Comparison of ENCODE assay signal across 16 mouse cellular contexts in genomic region chr6:115043657-115044500, GRCm38 (mm10). TPM values are rescaled to one million over a fixed set of nuclear protein-coding genes. Genes with fewer than 3 reads are reported as not detected.
DNase-seq lines count a peak whose midpoint lies in the region; ATAC-seq and TF ChIP-seq lines count a peak whose summit lies in the region.
"Had no signal": no experiment of that assay in that cellular context is flagged by ENCODE, and none has a peak within 500 bp of the region (broad histone marks: within the 10 kb centered on the region; RNA-seq: fewer than 3 reads in every experiment).

No protein-coding gene starts in this region.

- TF ChIP-seq CTCF in layer of hippocampus, adult 2 months (conservative IDR thresholded peaks at IDR 0.05), result no peak
- no peak for TF ChIP-seq CTCF in olfactory bulb, adult 2 months (IDR thresholded peaks at IDR 0.05; ENCODE audit: insufficient read depth, low read depth, low read length)

- 56% methylated on average over 14 of the region's 14 CpGs for whole genome bisulfite sequencing in neural tube, embryonic 13.5 days
- WGBS in olfactory bulb, adult 2 months, result 22% methylated on average over 14 of the region's 14 CpGs
- 76% methylated on average over 14 of the region's 14 CpGs for WGBS in heart, embryonic 10.5 days

- no peak for TF ChIP-seq POLR2A in olfactory bulb, adult 2 months (IDR thresholded peaks at IDR 0.05; ENCODE audit: insufficient read depth, low read depth, low read length)

- H3K36me3 ChIP-seq in neural tube, embryonic 13.5 days, result no peaks in the 10 kb centered on the region
- H3K36me3 ChIP-seq in heart, embryonic 10.5 days, result no peaks in the 10 kb centered on the region
- H3K36me3 ChIP-seq: embryonic facial prominence, embryonic 13.5 days had no signal

- no peak overlapping the region for H3K4me3 ChIP-seq in neural tube, embryonic 13.5 days
- H3K4me3 ChIP-seq in layer of hippocampus, adult 2 months, result no peak overlapping the region
- no peak overlapping the region for H3K4me3 ChIP-seq in olfactory bulb, adult 2 months (ENCODE audit: insufficient read depth, low read depth, low read length)
- no peak overlapping the region for H3K4me3 ChIP-seq in heart, embryonic 10.5 days
- H3K4me3 ChIP-seq: embryonic facial prominence, embryonic 13.5 days had no signal

- DNase-seq in frontal cortex, postnatal 25 days (ENCODE audit: low spot score in 2 of 2), result no peak
- no peak for DNase-seq in neural tube, embryonic 10.5 days (ENCODE audit: extremely low spot score, low spot score)
- DNase-seq in layer of hippocampus, adult 2 months (ENCODE audit: low spot score in 2 of 2), result peak in 1 of 2 experiments; percentile 77
- DNase-seq in heart, embryonic 10.5 days (ENCODE audit: low spot score), result no peak
- DNase-seq in adrenal gland, adult 2 months, result no peak
- DNase-seq: cerebellum, adult 18-20 months; gastrocnemius, postnatal 14 days; heart, postnatal 10 days; lung, postnatal 36 days; thymus, adult 2 months had no signal

- peak; percentile 81 for ATAC-seq in frontal cortex, adult (ENCODE audit: low TSS enrichment)
- peak; percentile 73; the same call in 1 of the 2 replicates for ATAC-seq in neural tube, embryonic 13.5 days (ENCODE audit: low read depth)
- ATAC-seq: Patski had no signal

- no peak overlapping the region for H3K4me2 ChIP-seq in neural tube, embryonic 13.5 days
- H3K4me2 ChIP-seq: embryonic facial prominence, embryonic 13.5 days had no signal

- H3K9ac ChIP-seq in neural tube, embryonic 13.5 days, result 0 out of 2 replicates have a peak overlapping the region, but pooled peaks have one; percentile 8
- H3K9ac ChIP-seq: embryonic facial prominence, embryonic 13.5 days; liver, embryonic 14.5 days had no signal

- peak overlapping the region; percentile 56 for H3K27ac ChIP-seq in neural tube, embryonic 13.5 days (replicated peaks)
- peak overlapping the region; percentile 82 for H3K27ac ChIP-seq in layer of hippocampus, adult 2 months
- peak overlapping the region; percentile 80 for H3K27ac ChIP-seq in olfactory bulb, adult 2 months (ENCODE audit: insufficient read depth, low read depth, low read length)
- no peak overlapping the region for H3K27ac ChIP-seq in heart, embryonic 10.5 days
- H3K27ac ChIP-seq: embryonic facial prominence, embryonic 13.5 days; liver, embryonic 14.5 days had no signal

- no peaks in the 10 kb centered on the region for H3K9me3 ChIP-seq in neural tube, embryonic 13.5 days
- H3K9me3 ChIP-seq in heart, embryonic 10.5 days, result no peaks in the 10 kb centered on the region
- H3K9me3 ChIP-seq: embryonic facial prominence, embryonic 13.5 days had no signal

- no peaks in the 10 kb centered on the region for H3K27me3 ChIP-seq in neural tube, embryonic 13.5 days
- 0 out of 2 replicates have a peak, but pooled peaks cover 6% of the 10 kb centered on the region for H3K27me3 ChIP-seq in heart, embryonic 10.5 days (ENCODE audit: insufficient read depth, poor library complexity, severe bottlenecking)
- H3K27me3 ChIP-seq: embryonic facial prominence, embryonic 13.5 days had no signal

- peaks cover 14% of the 10 kb centered on the region for H3K4me1 ChIP-seq in neural tube, embryonic 13.5 days (replicated peaks)
- peaks cover 12% of the 10 kb centered on the region for H3K4me1 ChIP-seq in olfactory bulb, adult 2 months (ENCODE audit: control insufficient read depth, insufficient read depth, low read length)
- no peaks in the 10 kb centered on the region for H3K4me1 ChIP-seq in heart, embryonic 10.5 days
- H3K4me1 ChIP-seq: embryonic facial prominence, embryonic 13.5 days had no signal

RNA-seq across cellular contexts. Expression of gene Tamm41, which starts 6.2 kb away (rescaled TPM):
- polyA plus RNA-seq in neural tube, embryonic 13.5 days (2015; fragmentation: Nextera tagmentation; extraction: Ambion mirVana), result 43.2 and 45.4 TPM in 2 replicates
- total RNA-seq in layer of hippocampus, adult 2 months (2021), result 10 to 100 TPM; 18.6 to 20.9 TPM
- not detected in 2 replicates for polyA plus RNA-seq in olfactory bulb, adult 2 months (2012; ENCODE audit: insufficient read depth, insufficient read length, low replicate concordance, missing spikeins)
- 51.9 and 70.3 TPM in 2 replicates for polyA plus RNA-seq in heart, embryonic 10.5 days (2016; fragmentation: Nextera tagmentation; extraction: Ambion mirVana)
- 10 to 100 TPM; 14.2 to 15.0 TPM for total RNA-seq in adrenal gland, adult 2 months (2021)
- 28.8 and 32.0 TPM in 2 replicates for polyA plus RNA-seq in adrenal gland, adult 2 months (2012; rRNA removed)

Comparison
In these comparisons a context has a peak if more than half of its experiments do, and no peak if none do; other contexts are left out.
1. RNA of gene Tamm41, which starts 6.2 kb away (polyA plus RNA-seq): 51.9 to 70.3 TPM in heart, embryonic 10.5 days, 43.2 to 45.4 TPM in neural tube, embryonic 13.5 days and 28.8 to 32.0 TPM in adrenal gland, adult 2 months; not detected in olfactory bulb, adult 2 months; every median in the first group is over 10 times any median in the second.